ENCODE assay signal across 30 mouse cellular contexts in the genomic region with DNA sequence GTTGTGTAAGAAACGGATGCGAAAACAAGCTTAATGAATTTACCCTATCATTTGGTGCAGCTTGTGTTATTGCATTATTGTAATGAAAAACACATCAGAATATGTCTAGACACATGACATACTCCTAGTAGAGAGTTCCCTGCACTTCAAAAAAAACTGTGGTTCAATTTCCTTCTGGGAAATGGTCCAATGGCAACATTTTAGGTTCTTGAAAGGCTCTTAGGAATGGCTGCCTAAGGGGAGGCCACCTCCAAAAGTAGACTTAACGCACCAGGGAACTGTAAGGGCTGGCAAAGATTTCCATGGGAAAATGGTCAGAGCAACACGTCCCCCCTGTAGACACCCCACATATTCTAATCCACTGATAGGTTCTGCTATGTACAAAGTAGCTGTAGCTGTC.
DNase-seq lines count a peak whose midpoint lies in the region; ATAC-seq and TF ChIP-seq lines count a peak whose summit lies in the region.
"Had no signal": no experiment of that assay in that cellular context is flagged by ENCODE, and none has a peak within 500 bp of the region (broad histone marks: within the 10 kb centered on the region; RNA-seq: fewer than 3 reads in every experiment).

No protein-coding gene starts in this region.

- ATAC-seq in embryonic facial prominence, embryonic 13.5 days (ENCODE audit: insufficient number of reproducible peaks, insufficient read depth, low FRiP score, low TSS enrichment, low read depth), result 0 out of 2 replicates have a peak, but pooled peaks have one; percentile 43
- ATAC-seq in embryonic facial prominence, embryonic 14.5 days (ENCODE audit: low read depth), result peak; percentile 26; the same call in 1 of the 2 replicates
- no peak for ATAC-seq in frontal cortex, adult (ENCODE audit: low TSS enrichment)
- ATAC-seq: forebrain, embryonic 13.5 days; forebrain, embryonic 16.5 days; hindbrain, embryonic 16.5 days; intestine, embryonic 15.5 days had no signal

- no peak overlapping the region for H3K9ac ChIP-seq in embryonic facial prominence, embryonic 13.5 days
- H3K9ac ChIP-seq in embryonic facial prominence, embryonic 14.5 days (ENCODE audit: low read depth, low read length), result no peak overlapping the region
- H3K9ac ChIP-seq: embryonic facial prominence, embryonic 15.5 days; forebrain, embryonic 13.5 days; heart, embryonic 12.5 days; heart, embryonic 15.5 days; hindbrain, embryonic 13.5 days; intestine, embryonic 15.5 days had no signal

- no peaks in the 10 kb centered on the region for H3K27me3 ChIP-seq in embryonic facial prominence, embryonic 13.5 days
- H3K27me3 ChIP-seq in embryonic facial prominence, embryonic 10.5 days (replicated peaks; ENCODE audit: low read depth, poor library complexity, severe bottlenecking), result no peaks in the 10 kb centered on the region
- H3K27me3 ChIP-seq in embryonic facial prominence, embryonic 14.5 days (replicated peaks; ENCODE audit: control insufficient read depth, insufficient read depth, low read length), result no peaks in the 10 kb centered on the region
- H3K27me3 ChIP-seq: CH12.LX; embryonic facial prominence, embryonic 15.5 days; forebrain, embryonic 13.5 days; heart, embryonic 12.5 days; heart, embryonic 15.5 days; hindbrain, embryonic 13.5 days; intestine, embryonic 15.5 days had no signal

- no peak for TF ChIP-seq POLR2A in lung, adult 2 months (IDR thresholded peaks at IDR 0.05; ENCODE audit: borderline replicate concordance, extremely low read depth, low read depth, low read length)

- DNase-seq in embryonic facial prominence, embryonic 10.5 days (ENCODE audit: low spot score), result no peak
- peak; percentile 49 for DNase-seq in lung, postnatal 36 days
- no peak for DNase-seq in lung, adult 2 months
- DNase-seq in embryonic facial prominence, embryonic 14.5 days (ENCODE audit: low spot score), result peak; percentile 75
- DNase-seq in layer of hippocampus, postnatal 14 days (ENCODE audit: low spot score in 2 of 2), result no peak
- DNase-seq: adrenal gland, adult 8-10 months; adrenal gland, postnatal 25 days; B cell, adult 2 months; cerebellum, adult 2 months; cerebellum, adult 9-11 months; cerebellum, postnatal 25 days; gastrocnemius, adult 2 months; gastrocnemius, postnatal 14 days; heart, adult 11 months; heart, postnatal 10 days; heart, postnatal 36 days had no signal

- H3K4me3 ChIP-seq in embryonic facial prominence, embryonic 13.5 days, result no peak overlapping the region
- H3K4me3 ChIP-seq in embryonic facial prominence, embryonic 10.5 days, result no peak overlapping the region
- no peak overlapping the region for H3K4me3 ChIP-seq in lung, adult 2 months (replicated peaks; ENCODE audit: extremely low read depth, low read depth, low read length)
- no peak overlapping the region for H3K4me3 ChIP-seq in embryonic facial prominence, embryonic 14.5 days (ENCODE audit: low read depth, low read length)
- H3K4me3 ChIP-seq: embryonic facial prominence, embryonic 15.5 days; forebrain, embryonic 10.5 days; forebrain, embryonic 13.5 days; gastrocnemius, adult 2 months; heart, embryonic 12.5 days; heart, embryonic 15.5 days; hindbrain, embryonic 10.5 days; hindbrain, embryonic 13.5 days; intestine, embryonic 15.5 days had no signal

- peaks cover 19% of the 10 kb centered on the region for H3K4me1 ChIP-seq in embryonic facial prominence, embryonic 13.5 days
- H3K4me1 ChIP-seq in embryonic facial prominence, embryonic 10.5 days, result no peaks in the 10 kb centered on the region
- no peaks in the 10 kb centered on the region for H3K4me1 ChIP-seq in lung, adult 2 months (ENCODE audit: control insufficient read depth, insufficient read depth, low read length)
- H3K4me1 ChIP-seq in embryonic facial prominence, embryonic 14.5 days (ENCODE audit: control insufficient read depth, insufficient read depth, low read length), result peaks cover 8% of the 10 kb centered on the region; the same call in 1 of the 2 replicates
- H3K4me1 ChIP-seq: embryonic facial prominence, embryonic 15.5 days; forebrain, embryonic 10.5 days; forebrain, embryonic 13.5 days; heart, embryonic 12.5 days; heart, embryonic 15.5 days; hindbrain, embryonic 10.5 days; hindbrain, embryonic 13.5 days; intestine, embryonic 15.5 days had no signal

- H3K36me3 ChIP-seq in embryonic facial prominence, embryonic 13.5 days, result no peaks in the 10 kb centered on the region
- no peaks in the 10 kb centered on the region for H3K36me3 ChIP-seq in embryonic facial prominence, embryonic 10.5 days (replicated peaks)
- H3K36me3 ChIP-seq in embryonic facial prominence, embryonic 14.5 days (ENCODE audit: control insufficient read depth, insufficient read depth, low read length), result no peaks in the 10 kb centered on the region
- H3K36me3 ChIP-seq: embryonic facial prominence, embryonic 15.5 days; forebrain, embryonic 10.5 days; G1E; heart, embryonic 12.5 days; heart, embryonic 15.5 days; hindbrain, embryonic 10.5 days; hindbrain, embryonic 13.5 days; intestine, embryonic 15.5 days had no signal

- H3K27ac ChIP-seq in embryonic facial prominence, embryonic 13.5 days, result no peak overlapping the region
- H3K27ac ChIP-seq in embryonic facial prominence, embryonic 10.5 days (replicated peaks), result no peak overlapping the region
- 0 out of 2 replicates have a peak overlapping the region, but pooled peaks have one; percentile 2 for H3K27ac ChIP-seq in embryonic facial prominence, embryonic 14.5 days (replicated peaks; ENCODE audit: low read depth, low read length)
- H3K27ac ChIP-seq: embryonic facial prominence, embryonic 15.5 days; forebrain, embryonic 10.5 days; forebrain, embryonic 13.5 days; gastrocnemius, adult 2 months; heart, embryonic 15.5 days; hindbrain, embryonic 10.5 days; hindbrain, embryonic 13.5 days; intestine, embryonic 15.5 days had no signal

- H3K4me2 ChIP-seq in embryonic facial prominence, embryonic 13.5 days, result no peak overlapping the region
- H3K4me2 ChIP-seq in embryonic facial prominence, embryonic 14.5 days (ENCODE audit: low read depth, low read length), result no peak overlapping the region
- H3K4me2 ChIP-seq: embryonic facial prominence, embryonic 15.5 days; forebrain, embryonic 13.5 days; heart, embryonic 12.5 days; heart, embryonic 15.5 days; hindbrain, embryonic 13.5 days; intestine, embryonic 15.5 days had no signal

- H3K9me3 ChIP-seq in embryonic facial prominence, embryonic 13.5 days, result no peaks in the 10 kb centered on the region
- no peaks in the 10 kb centered on the region for H3K9me3 ChIP-seq in embryonic facial prominence, embryonic 10.5 days
- H3K9me3 ChIP-seq in embryonic facial prominence, embryonic 14.5 days (ENCODE audit: control insufficient read depth, low read length), result no peaks in the 10 kb centered on the region
- H3K9me3 ChIP-seq: embryonic facial prominence, embryonic 15.5 days; forebrain, embryonic 10.5 days; forebrain, embryonic 13.5 days; G1E; heart, embryonic 12.5 days; heart, embryonic 15.5 days; hindbrain, embryonic 10.5 days; hindbrain, embryonic 13.5 days; intestine, embryonic 15.5 days had no signal

- TF ChIP-seq CTCF in lung, adult 2 months (IDR thresholded peaks at IDR 0.05; ENCODE audit: insufficient read depth, low read length), result no peak

- 47% methylated on average over 4 of the region's 4 CpGs for WGBS in embryonic facial prominence, embryonic 13.5 days
- WGBS in embryonic facial prominence, embryonic 10.5 days, result 89% methylated on average over 4 of the region's 4 CpGs
- WGBS in lung, adult 2 months, result 75% methylated on average over 4 of the region's 4 CpGs
- WGBS in embryonic facial prominence, embryonic 14.5 days, result 60% methylated on average over 4 of the region's 4 CpGs

Comparison
In these comparisons a context has a peak if more than half of its experiments do, and no peak if none do; other contexts are left out.
1. DNase-seq: peak in lung, postnatal 36 days (single experiment) and embryonic facial prominence, embryonic 14.5 days (single experiment); none in embryonic facial prominence, embryonic 10.5 days (single experiment), lung, adult 2 months (single experiment) and layer of hippocampus, postnatal 14 days (0 of 2).